Mouse (Mus musculus): ENCODE data around the gene Pdlim3. TPM values are rescaled to one million over a fixed set of nuclear protein-coding genes. Genes with fewer than 3 reads are reported as not detected.

Pdlim3 gene
- total RNA-seq, 2 experiments from 2014 or later: not detected

DNA sequence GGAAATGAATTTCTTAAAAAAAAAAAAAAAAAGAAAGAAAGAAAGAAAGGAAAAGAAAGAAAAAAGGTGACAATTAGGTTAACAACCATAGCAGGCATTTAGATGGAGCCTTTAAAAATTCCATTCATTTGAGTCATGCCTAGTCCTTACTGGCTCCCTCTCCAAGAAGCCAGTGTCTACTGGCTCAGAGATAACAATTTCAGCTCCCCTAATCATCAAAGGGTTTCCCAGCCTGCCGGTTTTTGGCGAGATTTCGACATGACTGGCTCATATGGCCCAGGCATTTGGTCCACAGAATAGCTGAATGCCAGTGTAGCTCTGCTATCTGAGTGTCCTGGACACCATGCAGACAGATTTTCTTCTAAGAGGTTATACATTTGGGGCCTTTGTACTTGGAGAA, 18.4 kb downstream of the Pdlim3 start:
- no peak for ATAC-seq (ENCODE audit: poor library complexity, severe bottlenecking)

DNA sequence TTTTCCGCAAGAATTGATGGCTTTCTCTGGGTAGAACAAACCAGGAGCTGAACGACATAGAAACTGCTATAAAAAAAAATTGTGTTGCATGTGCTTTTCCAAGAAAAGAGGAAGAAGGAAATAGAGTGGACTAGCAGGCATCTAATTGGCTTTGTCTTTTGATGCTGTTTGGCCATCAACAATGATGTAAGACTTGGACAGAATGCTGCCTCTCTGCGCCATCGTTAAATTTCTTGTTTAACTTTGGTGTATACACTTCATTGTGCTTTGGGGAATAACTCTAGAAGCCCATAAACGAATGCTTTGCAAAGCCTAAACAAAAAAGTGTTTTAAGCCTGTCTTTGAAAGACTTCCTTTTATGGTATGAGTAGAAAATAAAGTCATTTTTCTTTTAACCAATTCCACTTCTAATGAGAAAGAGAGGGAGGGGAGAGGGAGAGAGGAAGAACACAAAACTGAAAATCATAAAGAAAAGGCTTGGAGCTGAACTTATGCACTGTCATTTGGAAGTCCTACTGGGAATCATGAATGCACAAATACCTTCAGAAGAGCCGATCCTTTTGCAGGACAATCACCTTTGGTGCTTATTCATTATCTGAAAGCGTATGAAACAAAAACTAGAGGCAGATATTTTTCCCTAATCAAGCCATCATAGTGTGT, 20.5 kb downstream of the Pdlim3 start:
- ATAC-seq (ENCODE audit: poor library complexity, severe bottlenecking): no peak

DNA sequence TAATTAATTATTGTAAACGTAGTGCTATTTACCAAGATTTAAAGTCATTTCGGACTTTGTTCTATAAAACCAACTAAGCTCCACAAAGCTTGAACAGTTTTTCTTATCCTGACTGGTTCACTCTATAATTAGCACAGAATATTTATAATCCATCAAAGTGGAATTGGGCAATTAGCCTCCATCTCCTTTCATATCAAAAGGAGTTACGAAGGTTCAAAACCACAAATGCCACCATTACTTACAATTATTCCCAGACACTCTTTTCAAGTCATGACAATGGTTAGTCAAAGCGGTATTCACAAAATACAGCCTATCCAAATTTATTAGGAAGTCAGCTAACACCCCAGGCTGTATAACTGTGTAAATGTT, 21.0 kb downstream of the Pdlim3 start:
- ATAC-seq (ENCODE audit: poor library complexity, severe bottlenecking): no peak

DNA sequence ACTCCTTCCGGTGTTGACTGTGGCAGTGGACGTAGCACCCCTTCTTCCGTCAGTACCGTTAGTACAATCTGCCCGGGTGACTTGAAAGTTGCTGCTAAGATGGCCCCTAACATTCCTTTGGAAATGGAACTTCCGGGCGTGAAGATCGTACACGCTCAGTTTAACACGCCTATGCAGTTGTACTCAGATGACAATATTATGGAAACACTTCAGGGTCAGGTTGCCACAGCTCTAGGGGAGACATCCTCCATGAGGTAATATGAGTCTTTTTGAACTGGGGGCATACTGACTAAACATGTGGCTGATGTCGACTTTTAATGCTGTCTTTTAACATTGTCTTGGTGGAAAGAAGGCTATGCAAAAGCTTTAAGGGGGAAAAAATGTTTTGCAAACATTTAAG, 28.4 kb downstream of the Pdlim3 start:
- no peak for ATAC-seq (ENCODE audit: poor library complexity, severe bottlenecking)

DNA sequence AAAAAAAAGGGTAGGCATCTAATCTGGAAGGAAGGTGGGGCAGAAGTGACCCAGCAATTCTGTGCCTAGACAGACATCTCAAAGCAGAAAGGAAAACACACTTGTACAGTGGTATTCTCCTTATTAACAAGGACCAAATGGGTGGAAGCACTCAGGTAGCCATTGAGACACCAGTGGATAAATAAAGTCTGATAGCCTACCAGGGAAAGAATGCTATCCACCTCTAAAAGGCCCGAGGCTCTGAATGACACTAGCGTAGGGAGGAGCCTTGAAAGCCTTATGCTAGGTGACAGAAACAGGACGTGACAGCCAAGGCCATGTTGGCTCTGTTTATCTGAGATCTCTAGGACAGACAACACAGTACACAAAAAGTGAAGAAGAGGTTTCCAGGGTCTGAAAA, 31.2 kb downstream of the Pdlim3 start:
- no peak for ATAC-seq (ENCODE audit: poor library complexity, severe bottlenecking)

DNA sequence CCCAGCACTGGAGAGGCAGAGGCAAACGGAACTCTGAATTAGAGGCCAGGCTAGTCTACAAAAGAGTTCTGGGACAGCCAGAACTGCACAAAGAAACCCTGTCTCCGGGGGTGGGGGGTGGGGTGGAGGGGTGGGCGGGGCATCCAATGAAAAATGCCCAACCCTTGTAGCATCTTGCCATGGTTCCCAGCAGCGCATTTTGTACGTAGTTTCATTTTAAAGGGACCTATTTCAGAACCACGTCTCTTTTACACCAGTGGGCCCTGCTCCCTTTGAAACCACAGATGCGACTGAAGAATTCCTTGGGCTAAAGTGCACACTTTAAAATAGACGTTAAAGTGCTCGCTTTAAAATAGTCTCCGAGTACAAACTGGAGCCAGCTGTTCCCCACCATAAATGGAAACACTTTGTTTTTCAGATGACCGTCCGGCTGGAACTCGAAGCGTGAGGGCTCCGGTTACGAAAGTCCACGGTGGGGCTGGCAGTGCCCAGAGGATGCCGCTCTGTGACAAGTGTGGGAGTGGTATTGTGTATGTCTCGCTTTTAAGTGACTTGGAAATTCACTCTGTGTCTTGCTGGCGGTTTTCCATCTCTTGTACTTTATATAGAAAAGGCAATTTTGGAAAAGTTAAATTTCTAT, 31.9 kb downstream of the Pdlim3 start:
- ATAC-seq (ENCODE audit: poor library complexity, severe bottlenecking): no peak

DNA sequence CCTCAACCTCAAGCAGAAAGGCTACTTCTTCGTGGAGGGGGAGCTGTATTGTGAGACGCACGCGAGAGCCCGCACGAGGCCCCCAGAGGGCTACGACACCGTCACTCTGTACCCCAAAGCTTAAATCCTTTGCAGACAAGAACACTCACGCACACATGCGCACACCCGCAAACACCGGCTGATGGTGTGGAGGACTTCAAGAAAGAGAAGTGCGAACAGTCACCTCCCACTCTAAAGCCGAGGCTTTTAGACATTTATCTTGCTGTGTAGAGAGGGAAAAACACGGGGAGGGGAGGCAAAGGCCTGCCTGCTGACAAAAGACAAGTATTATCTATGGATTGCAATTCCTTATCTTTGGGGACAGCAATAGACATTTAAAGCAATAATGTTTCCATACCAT, 33.6 kb downstream of the Pdlim3 start:
- no peak for ATAC-seq (ENCODE audit: poor library complexity, severe bottlenecking)

DNA sequence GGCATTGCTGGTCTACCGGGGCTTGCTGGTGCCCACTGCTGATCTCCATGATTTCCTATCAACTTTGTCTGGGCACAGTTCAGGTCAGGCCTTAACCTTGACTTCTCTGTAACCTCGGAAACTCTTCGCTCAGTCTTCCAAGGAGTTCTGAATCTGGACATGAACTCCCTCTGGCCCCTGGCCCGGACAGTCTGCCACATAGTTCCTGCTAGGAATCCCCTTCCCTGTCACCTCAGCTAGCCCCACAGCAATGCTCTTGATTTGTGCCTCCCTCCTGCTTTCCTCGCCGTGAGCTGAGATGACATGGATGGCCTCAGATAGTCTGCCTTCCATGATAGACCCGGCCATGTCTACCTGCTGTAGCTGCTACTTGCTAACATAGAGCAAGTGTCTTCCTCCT, 35.1 kb downstream of the Pdlim3 start:
- ATAC-seq (ENCODE audit: poor library complexity, severe bottlenecking): no peak

DNA sequence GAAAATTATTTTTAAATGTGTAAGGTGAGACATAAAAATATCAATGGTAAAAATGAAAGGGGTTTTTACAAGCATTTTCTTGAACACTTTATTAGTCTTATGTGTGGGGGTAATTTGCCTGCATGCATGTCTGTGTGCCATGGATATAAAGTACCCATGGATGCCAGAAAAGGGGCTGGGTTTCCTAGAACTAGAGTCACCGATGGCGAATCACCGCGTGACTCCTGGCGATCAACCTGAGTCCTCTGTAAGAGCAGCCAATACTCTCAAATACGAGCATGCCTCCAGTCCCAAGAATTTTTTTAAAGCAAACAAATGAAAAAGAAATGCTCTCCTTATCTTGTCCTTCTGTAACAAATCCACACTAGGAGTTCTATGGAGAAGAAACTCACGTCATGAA, 36.9 kb downstream of the Pdlim3 start:
- no peak for ATAC-seq (ENCODE audit: poor library complexity, severe bottlenecking)

DNA sequence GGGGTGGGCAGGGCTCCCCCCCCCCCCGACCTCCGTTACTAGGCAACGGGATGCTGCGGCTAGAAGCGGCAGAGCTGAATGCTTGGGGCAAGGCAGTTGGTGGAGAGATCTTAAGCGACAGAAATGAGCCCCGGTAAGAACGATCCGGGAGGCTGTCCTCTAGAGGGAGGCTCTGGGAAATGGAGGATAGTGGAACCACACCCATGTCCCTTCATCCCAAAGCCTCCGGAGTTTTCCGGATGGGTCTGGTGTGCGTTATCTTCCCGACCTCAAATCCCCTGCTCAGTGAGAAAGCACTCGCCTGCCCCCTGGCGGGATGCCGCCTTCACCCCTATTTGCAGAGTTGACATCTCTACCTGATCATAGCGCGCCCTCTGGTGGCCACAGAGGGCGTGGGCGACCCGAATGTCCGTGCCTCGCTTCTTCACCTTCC, 49.3 kb downstream of the Pdlim3 start, which contains the start of gene Ccdc110:
TSS of gene Ccdc110 (plus strand) at position 38 of the 433 bp plus-strand sequence.
- ATAC-seq (ENCODE audit: poor library complexity, severe bottlenecking): peak; percentile 99

DNA sequence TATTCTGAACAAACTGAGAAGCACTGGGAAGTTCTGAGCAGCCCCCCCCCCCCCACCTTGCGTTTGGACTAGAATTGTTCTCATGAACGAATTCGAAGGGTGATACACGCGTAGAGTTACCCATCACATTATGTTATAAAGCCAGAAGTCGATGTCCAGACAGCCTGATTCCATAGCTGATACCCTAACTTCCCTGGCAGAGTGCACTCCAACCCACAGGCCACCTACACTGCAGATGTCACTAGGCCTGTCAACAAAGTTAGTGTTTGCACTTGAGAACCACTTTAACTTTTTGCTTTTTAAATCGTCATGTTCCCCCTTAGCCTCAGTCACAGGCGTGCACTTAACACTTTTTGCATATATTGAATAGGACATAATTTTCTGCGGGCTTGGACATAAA, 51.7 kb downstream of the Pdlim3 start:
- no peak for ATAC-seq (ENCODE audit: poor library complexity, severe bottlenecking)

DNA sequence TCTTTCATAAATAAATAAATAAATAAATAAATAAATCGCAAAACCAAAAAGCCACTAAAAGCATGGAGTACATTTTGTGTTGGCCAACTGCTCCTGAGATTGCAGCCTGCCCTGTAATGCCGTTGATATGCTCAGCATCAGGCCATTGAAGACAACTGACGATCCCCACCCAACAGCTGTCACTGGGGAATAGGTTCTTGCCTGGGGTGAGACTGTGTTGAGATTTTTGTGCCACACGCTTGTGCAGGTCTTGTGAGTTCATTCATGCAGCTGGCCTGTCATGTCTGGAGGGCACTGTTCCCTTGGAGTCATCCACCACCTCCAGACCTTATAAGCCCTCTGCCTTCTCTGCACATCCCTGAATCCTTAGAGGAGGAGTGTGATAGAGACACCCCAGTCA, 61.0 kb downstream of the Pdlim3 start:
- ATAC-seq (ENCODE audit: poor library complexity, severe bottlenecking): no peak

DNA sequence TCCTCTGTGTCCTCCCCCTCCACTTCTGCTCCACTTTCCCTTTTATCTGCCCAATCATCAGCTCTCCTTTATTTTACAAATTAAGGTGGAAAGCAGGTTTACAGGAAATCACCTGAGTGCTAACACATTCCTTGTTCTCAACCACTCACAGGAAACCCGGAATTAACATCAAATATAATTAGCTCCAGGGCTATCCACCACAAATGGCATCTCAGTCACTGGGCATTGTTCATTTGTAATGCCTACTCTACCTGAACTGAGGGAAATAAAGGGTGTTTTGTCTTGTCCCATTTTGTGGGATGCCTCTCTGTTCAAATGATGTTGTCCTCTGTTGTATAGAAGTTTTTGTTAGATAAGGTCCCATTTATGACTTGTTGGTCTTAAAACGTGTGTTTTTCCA, 65.4 kb downstream of the Pdlim3 start:
- no peak for ATAC-seq (ENCODE audit: poor library complexity, severe bottlenecking)

Other genes with a start within 250 kb of the Pdlim3 start
- gene Ccdc110, start 49.2 kb downstream of the Pdlim3 start, total RNA-seq (2015): not detected in 2 replicates
- not detected in 2 replicates for gene Ccdc110, start 49.2 kb downstream of the Pdlim3 start, total RNA-seq (2017)
- gene 1700029J07Rik, start 89.8 kb downstream of the Pdlim3 start, total RNA-seq (2015): 0.22 and 0.27 TPM in 2 replicates
- 0.28 and 0.29 TPM in 2 replicates for gene 1700029J07Rik, start 89.8 kb downstream of the Pdlim3 start, total RNA-seq (2017)
- 56.8 and 68.8 TPM in 2 replicates for gene Ufsp2, start 90.1 kb downstream of the Pdlim3 start, total RNA-seq (2015)
- 96.2 and 104 TPM in 2 replicates for gene Ufsp2, start 90.1 kb downstream of the Pdlim3 start, total RNA-seq (2017)
- 0.09 TPM in 1 of 2 replicates, not detected in the other for gene Lrp2bp, start 113.8 kb downstream of the Pdlim3 start, total RNA-seq (2015)
- gene Lrp2bp, start 113.8 kb downstream of the Pdlim3 start, total RNA-seq (2017): not detected in 2 replicates
- 4.1 and 5.1 TPM in 2 replicates for gene Ankrd37, start 120.2 kb downstream of the Pdlim3 start, total RNA-seq (2015)
- gene Ankrd37, start 120.2 kb downstream of the Pdlim3 start, total RNA-seq (2017): 3.5 and 6.3 TPM in 2 replicates